Mouse (Mus musculus) heart, embryonic 14.5 days (tissue): Measurements from ENCODE around the gene Ahdc1. TPM values are rescaled to one million over a fixed set of nuclear protein-coding genes. Genes with fewer than 3 reads are reported as not detected.
A peak's percentile ranks its signal among the peaks of the same experiment; 100 is the strongest.

ENCODE experiments used
- ATAC-seq: fragments of 200-750 bp; cut with Nextera tagmentation; 2 replicates; pipeline ENCODE4 v1.8.0; 2017; ENCODE audit warnings: low read depth, moderate TSS enrichment; ENCODE audit not compliant: insufficient number of reproducible peaks, insufficient read depth, low FRiP score
- H3K27ac ChIP-seq, 2 experiments: fragments of 200-500 bp in 1 of 2; fragments of 300-500 bp in 1 of 2; sonication (generic) in 1 of 2; replicated peaks in 1 of 2; 2 replicates each; pipeline ENCODE4 v1.5.1; 2012 to 2014; ENCODE audit warnings: low read depth in 2 of 2, low read length in 2 of 2, control low read depth in 1 of 2, mild to moderate bottlenecking in 1 of 2, mixed read lengths in 1 of 2; ENCODE audit not compliant: control insufficient read depth in 1 of 2, insufficient read depth in 1 of 2
- H3K27me3 ChIP-seq: fragments of 300-500 bp; sonication (generic); 2 replicates; pipeline ENCODE4 v1.6.1; 2014; ENCODE audit warnings: mild to moderate bottlenecking, low read length, control low read depth; ENCODE audit not compliant: control insufficient read depth, insufficient read depth
- H3K36me3 ChIP-seq: fragments of 300-500 bp; sonication (generic); 2 replicates; pipeline ENCODE4 v1.6.1; 2014; ENCODE audit warnings: mild to moderate bottlenecking, control low read depth, low read length, mixed read lengths; ENCODE audit not compliant: control insufficient read depth, insufficient read depth
- H3K4me1 ChIP-seq, 2 experiments: fragments of 200-500 bp in 1 of 2; fragments of 300-500 bp in 1 of 2; sonication (generic) in 1 of 2; 2 replicates each; pipeline ENCODE4 v1.6.1; 2012 to 2014; ENCODE audit warnings: low read length in 2 of 2, control low read depth in 1 of 2, mixed read lengths in 1 of 2; ENCODE audit not compliant: control insufficient read depth in 2 of 2, insufficient read depth in 2 of 2
- H3K4me2 ChIP-seq: fragments of 300-500 bp; sonication (generic); 2 replicates; pipeline ENCODE4 v1.6.1; 2014; ENCODE audit warnings: mild to moderate bottlenecking, low read length
- H3K4me3 ChIP-seq, 2 experiments: fragments of 200-500 bp in 1 of 2; fragments of 300-500 bp in 1 of 2; sonication (generic) in 1 of 2; 2 replicates each; pipeline ENCODE4 v1.5.1; 2012 to 2014; ENCODE audit warnings: low read length in 2 of 2, mild to moderate bottlenecking in 2 of 2, control low read depth in 1 of 2, low read depth in 1 of 2, moderate library complexity in 1 of 2; ENCODE audit not compliant: control insufficient read depth in 1 of 2, insufficient read depth in 1 of 2
- H3K9ac ChIP-seq: fragments of 300-500 bp; sonication (generic); 2 replicates; pipeline ENCODE4 v1.6.1; 2014; ENCODE audit warnings: mild to moderate bottlenecking, low read length
- H3K9me3 ChIP-seq: fragments of 300-500 bp; sonication (generic); 2 replicates; pipeline ENCODE4 v1.6.1; 2016; ENCODE audit warnings: low read length, control low read depth; ENCODE audit not compliant: control insufficient read depth
- WGBS: fragments of 180-500 bp; shearing (Covaris S2); extraction: QIAGEN DNeasy Blood & Tissue Kit; methylation state at CpG from one replicate; pipeline ENCODE4 v1.1.7; 2014; 5-methylcytosine and 5-hydroxymethylcytosine counted together
- polyA plus RNA-seq: library from polyadenylated mRNA; unstranded; fragments of >200 nt; fragmentation: Nextera tagmentation; extraction: Ambion mirVana; gene quantifications from 2 replicates; pipeline ENCODE4 v1.2.1, GENCODE M21; 2014

The Ahdc1 gene
- polyA plus RNA-seq, 1 experiment from 2014 or later = 9.0 TPM

- Histone ChIP-seq H3K27ac (no peak overlapping the region), H3K36me3 (peaks cover 58% of the 10 kb centered on the region), H3K4me1 (peaks cover 35 to 43% of the 10 kb centered on the region in 2 experiments), H3K9ac (no peak overlapping the region), H3K4me2 (no peak overlapping the region), H3K4me3 (no peak overlapping the region), H3K9me3 (no peaks in the 10 kb centered on the region), H3K27me3 (no peaks in the 10 kb centered on the region)
- no peak for ATAC-seq
- WGBS = 37% methylated on average over 5 of the region's 5 CpGs
These were observed 67.9 kb downstream of the Ahdc1 start for GRCm38 (mm10) chr4:133078947-133079346.

GRCm38 (mm10) chr4:133079416-133080113, 68.5 kb downstream of the Ahdc1 start:
- H3K4me1 ChIP-seq = peaks cover 35 to 42% of the 10 kb centered on the region in 2 experiments
- no peaks in the 10 kb centered on the region for H3K9me3 ChIP-seq
- WGBS = 27% methylated on average over 7 of the region's 7 CpGs
- H3K27ac ChIP-seq = no peak overlapping the region; a peak in 1 of 4 replicates
- H3K36me3 ChIP-seq = peaks cover 52% of the 10 kb centered on the region
- H3K9ac ChIP-seq = 0 out of 2 replicates have a peak overlapping the region, but pooled peaks have one; percentile 22
- H3K4me2 ChIP-seq = no peak overlapping the region
- H3K27me3 ChIP-seq = no peaks in the 10 kb centered on the region
- H3K4me3 ChIP-seq = no peak overlapping the region
- no peak for ATAC-seq

- no peaks in the 10 kb centered on the region for H3K27me3 ChIP-seq
- H3K9me3 ChIP-seq = no peaks in the 10 kb centered on the region
- peak overlapping the region in 1 of 2 experiments; percentile 24; a peak in 1 of 4 replicates for H3K27ac ChIP-seq
- no peak overlapping the region for H3K4me3 ChIP-seq
- WGBS = 95% methylated on average over 3 of the region's 3 CpGs
- no peak overlapping the region for H3K9ac ChIP-seq
- ATAC-seq = no peak
- peaks cover 42% of the 10 kb centered on the region for H3K36me3 ChIP-seq
- peaks cover 34 to 45% of the 10 kb centered on the region in 2 experiments for H3K4me1 ChIP-seq
- no peak overlapping the region for H3K4me2 ChIP-seq
These were observed 69.8 kb downstream of the Ahdc1 start for GRCm38 (mm10) chr4:133080862-133081261.

- H3K27me3 ChIP-seq = no peaks in the 10 kb centered on the region
- no peak overlapping the region for H3K4me2 ChIP-seq
- no peak for ATAC-seq
- no peaks in the 10 kb centered on the region for H3K9me3 ChIP-seq
- H3K9ac ChIP-seq = no peak overlapping the region
- H3K36me3 ChIP-seq = peaks cover 30% of the 10 kb centered on the region
- 86% methylated on average over 6 of the region's 6 CpGs for WGBS
- H3K27ac ChIP-seq = no peak overlapping the region
- no peak overlapping the region for H3K4me3 ChIP-seq
- peaks cover 46 to 58% of the 10 kb centered on the region in 2 experiments for H3K4me1 ChIP-seq
These were observed 71.2 kb downstream of the Ahdc1 start for GRCm38 (mm10) chr4:133082216-133082773.

- Histone ChIP-seq H3K4me2 (peak overlapping the region; percentile 94), H3K27ac (peak overlapping the region; percentile 92 to 95), H3K9me3 (no peaks in the 10 kb centered on the region), H3K9ac (peak overlapping the region; percentile 80), H3K4me1 (peaks cover 48 to 58% of the 10 kb centered on the region in 2 experiments), H3K27me3 (no peaks in the 10 kb centered on the region), H3K36me3 (peaks cover 15% of the 10 kb centered on the region), H3K4me3 (peak overlapping the region; percentile 44 to 47)
- ATAC-seq = peak; percentile 65
- 5% methylated on average over 3 of the region's 3 CpGs for WGBS
These were observed 73.2 kb downstream of the Ahdc1 start for GRCm38 (mm10) chr4:133083991-133084861.

GRCm38 (mm10) chr4:133085011-133085782, 74.1 kb downstream of the Ahdc1 start:
- Histone ChIP-seq H3K9ac (peak overlapping the region; percentile 80), H3K4me1 (peaks cover 50 to 63% of the 10 kb centered on the region in 2 experiments), H3K4me2 (peak overlapping the region; percentile 94), H3K36me3 (peaks cover 13% of the 10 kb centered on the region), H3K4me3 (peak overlapping the region; percentile 44 to 47), H3K27ac (peak overlapping the region; percentile 92 to 95), H3K9me3 (no peaks in the 10 kb centered on the region), H3K27me3 (no peaks in the 10 kb centered on the region)
- ATAC-seq = peak; percentile 51
- under 1% methylated on average over 53 of the region's 53 CpGs for WGBS
